Mouse (Mus musculus): Measurements from ENCODE around the gene Isyna1.

DNA sequence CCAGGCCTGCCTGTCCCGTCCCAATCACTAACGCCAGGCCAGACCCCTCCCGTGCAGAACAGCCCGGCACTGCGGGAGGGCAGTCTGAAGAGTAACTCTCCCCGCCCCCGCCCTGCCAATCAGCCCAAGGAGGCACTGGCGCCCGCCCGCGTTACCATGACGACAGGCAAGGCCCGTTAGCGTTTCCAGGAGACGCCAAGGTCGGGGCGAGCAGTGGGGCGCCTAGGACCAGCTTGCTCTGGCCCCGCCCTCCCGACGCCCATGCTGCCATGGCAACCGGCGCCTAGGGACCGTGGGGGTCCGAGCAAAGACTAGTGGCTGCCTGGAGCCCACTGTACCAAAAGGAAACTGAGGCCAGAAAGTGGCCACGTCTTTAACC lies 7.1 kb downstream of the Isyna1 start:
- no peak for TF ChIP-seq POLR2A (IDR thresholded peaks at IDR 0.05; ENCODE audit: low read depth, low read length)
- no peak for TF ChIP-seq CTCF (IDR thresholded peaks at IDR 0.05; ENCODE audit: extremely low read depth, insufficient read length, insufficient replicate concordance, low read depth, low read length)
